Mouse (Mus musculus): ENCODE measurements at regions not wholly inside any gene's neighbourhood (a gene's known extent, or its start where the extent isn't known, plus 50 kb on each side); places are given as distances from the start of the nearest gene placed in this dataset.
"Not testable (repeated sequence)": the region's sequence is repeated elsewhere in the genome, so short reads cannot be mapped to it uniquely, and the experiment has no call there.

DNA sequence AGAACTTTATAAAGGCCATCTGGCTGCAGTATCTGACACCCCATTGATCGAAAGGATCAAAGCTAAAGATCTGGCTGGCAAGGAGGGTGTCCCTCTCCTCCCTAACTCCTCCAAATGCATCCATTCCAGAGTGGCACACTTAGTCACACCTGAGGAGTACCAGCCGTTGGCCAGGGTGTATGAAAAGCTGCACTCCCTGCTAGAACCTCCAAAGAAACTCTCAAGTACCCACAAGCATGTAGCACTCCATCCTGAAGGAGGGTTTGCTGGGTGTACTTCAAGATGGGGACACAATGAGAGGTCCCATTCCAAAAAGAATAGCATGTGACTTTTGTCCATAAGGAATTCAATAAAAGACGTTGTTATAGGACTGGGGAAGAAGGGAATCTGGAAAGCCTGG is 100.4 kb downstream of the Ero1lb start:
- H3K4me3 ChIP-seq (ENCODE audit: insufficient read depth in 1 of 2, low read depth in 1 of 2, low read length in 2 of 2, poor library complexity in 1 of 2, severe bottlenecking in 1 of 2); H3K4me1 ChIP-seq (ENCODE audit: control insufficient read depth in 2 of 2, insufficient read depth in 2 of 2, low read length in 2 of 2, poor library complexity in 1 of 2); H3K9me3 ChIP-seq (ENCODE audit: control insufficient read depth, insufficient read depth, low read depth, low read length); H3K9ac ChIP-seq (ENCODE audit: insufficient read depth, low read depth, low read length, poor library complexity, severe bottlenecking); in situ Hi-C loops (cut with MboI; ENCODE audit: low sequenced_read_pairs in 2 of 2, unreplicated experiment in 2 of 2); DNase-seq (ENCODE audit: low read depth, low spot score); H3K36me3 ChIP-seq (ENCODE audit: control insufficient read depth, insufficient read depth, low read length, poor library complexity, severe bottlenecking); H3K27ac ChIP-seq (ENCODE audit: insufficient read depth, low read depth, low read length, poor library complexity, severe bottlenecking): not testable (repeated sequence)
